Mouse (Mus musculus) intestine, embryonic 16.5 days (tissue): ENCODE measurements around the gene Mast4. TPM values are rescaled to one million over a fixed set of nuclear protein-coding genes. Genes with fewer than 3 reads are reported as not detected.

ENCODE experiments used
- ATAC-seq: fragments of 200-750 bp; cut with Nextera tagmentation; 2 replicates; pipeline ENCODE4 v1.8.0; 2017; ENCODE audit warnings: moderate TSS enrichment, moderate library complexity
- H3K27ac ChIP-seq: fragments of 300-500 bp; sonication (generic); 2 replicates; pipeline ENCODE4 v1.5.1; 2014; ENCODE audit warnings: mild to moderate bottlenecking, low read length
- H3K27me3 ChIP-seq: fragments of 300-500 bp; sonication (generic); replicated peaks from 2 replicates; pipeline ENCODE4 v1.6.1; 2014; ENCODE audit warnings: low read length, control low read depth, mixed read lengths; ENCODE audit not compliant: control insufficient read depth, insufficient read depth
- H3K36me3 ChIP-seq: fragments of 300-500 bp; sonication (generic); 2 replicates; pipeline ENCODE4 v1.6.1; 2014; ENCODE audit warnings: low read length, control low read depth; ENCODE audit not compliant: control insufficient read depth, insufficient read depth
- H3K4me1 ChIP-seq: fragments of 300-500 bp; sonication (generic); 2 replicates; pipeline ENCODE4 v1.6.1; 2014; ENCODE audit warnings: low read length, control low read depth, mixed read lengths; ENCODE audit not compliant: control insufficient read depth, insufficient read depth
- H3K4me2 ChIP-seq: fragments of 300-500 bp; sonication (generic); 2 replicates; pipeline ENCODE4 v1.6.1; 2014; ENCODE audit warnings: low read depth, low read length, control low read depth
- H3K4me3 ChIP-seq: fragments of 300-500 bp; sonication (generic); 2 replicates; pipeline ENCODE4 v1.5.1; 2014; ENCODE audit warnings: mild to moderate bottlenecking, low read length
- H3K9ac ChIP-seq: fragments of 300-500 bp; sonication (generic); 2 replicates; pipeline ENCODE4 v1.6.1; 2014; ENCODE audit warnings: low read depth, low read length
- H3K9me3 ChIP-seq: fragments of 300-500 bp; sonication (generic); 2 replicates; pipeline ENCODE4 v1.6.1; 2016; ENCODE audit warnings: low read length, control low read depth; ENCODE audit not compliant: control insufficient read depth
- WGBS: fragments of 180-500 bp; shearing (Covaris S2); extraction: QIAGEN DNeasy Blood & Tissue Kit; methylation state at CpG from one replicate; pipeline ENCODE4 v1.1.7; 2014; 5-methylcytosine and 5-hydroxymethylcytosine counted together
- polyA plus RNA-seq: library from polyadenylated mRNA; unstranded; fragments of >200 nt; fragmentation: Nextera tagmentation; extraction: Ambion mirVana; gene quantifications from 2 replicates; pipeline ENCODE4 v1.2.1, GENCODE M21; 2015

The Mast4 gene
- polyA plus RNA-seq, 1 experiment from 2014 or later: 15.1 TPM

- no peak for ATAC-seq
- 54% methylated on average over 3 of the region's 3 CpGs for WGBS
- H3K4me2 ChIP-seq: no peak overlapping the region
These were observed 527.6 kb downstream of the Mast4 start for GRCm38 (mm10) chr13:102806652-102807051.

DNA sequence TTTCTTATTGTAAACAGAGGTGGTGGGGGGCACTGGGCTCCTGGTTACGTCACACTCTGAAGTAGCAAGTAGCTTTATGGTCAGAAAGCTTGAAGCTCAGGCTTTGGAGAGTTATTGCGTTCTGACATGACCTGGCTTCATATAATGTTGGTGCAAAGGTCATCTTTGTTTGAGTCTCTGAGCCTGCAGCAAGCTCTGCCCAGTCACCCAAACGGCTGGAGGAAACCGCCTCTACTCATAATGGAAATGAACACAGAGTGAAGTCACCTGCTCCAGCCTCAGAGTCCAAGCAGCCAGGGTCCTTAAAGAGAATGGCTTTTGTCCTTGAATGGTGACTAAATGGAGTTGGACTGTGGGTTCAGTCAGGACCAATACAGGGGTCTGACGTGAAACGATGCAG is 529.1 kb downstream of the Mast4 start:
- WGBS: 62% methylated on average over 6 of the region's 6 CpGs
- H3K36me3 ChIP-seq: no peaks in the 10 kb centered on the region

More at GRCm38 (mm10) chr13:102806652-102807051, 527.6 kb downstream of the Mast4 start:
- Histone ChIP-seq H3K27ac (no peak overlapping the region), H3K36me3 (no peaks in the 10 kb centered on the region), H3K4me3 (no peak overlapping the region), H3K27me3 (no peaks in the 10 kb centered on the region), H3K9ac (no peak overlapping the region), H3K4me1 (peaks cover 3% of the 10 kb centered on the region; the same call in 1 of the 2 replicates), H3K9me3 (no peaks in the 10 kb centered on the region)

DNA sequence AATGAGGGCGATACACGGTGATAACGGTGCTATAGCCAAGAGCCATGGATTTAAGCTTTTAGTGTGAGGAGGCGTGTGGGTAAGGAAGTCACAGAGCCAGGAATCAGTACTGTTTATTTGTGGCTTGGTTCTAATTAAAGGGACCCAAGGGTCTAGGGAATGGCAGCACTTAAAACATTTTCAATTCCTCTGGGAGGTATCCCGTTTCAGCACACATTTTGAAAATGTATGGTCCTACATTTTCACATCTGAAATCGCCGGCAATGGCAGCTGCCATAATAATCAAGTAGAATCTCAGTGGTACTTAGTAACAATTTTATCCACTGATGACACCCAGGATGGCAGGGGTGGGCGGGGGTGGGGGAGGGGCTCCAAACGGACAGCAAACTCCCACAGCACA is 531.1 kb downstream of the Mast4 start:
- 84% methylated on average over 9 of the region's 9 CpGs for WGBS
- ATAC-seq: no peak
- H3K27ac ChIP-seq: no peak overlapping the region
- no peaks in the 10 kb centered on the region for H3K36me3 ChIP-seq
- H3K4me1 ChIP-seq: no peaks in the 10 kb centered on the region
- no peaks in the 10 kb centered on the region for H3K9me3 ChIP-seq
- no peak overlapping the region for H3K9ac ChIP-seq
- H3K27me3 ChIP-seq: no peaks in the 10 kb centered on the region
- no peak overlapping the region for H3K4me2 ChIP-seq
- H3K4me3 ChIP-seq: no peak overlapping the region

More for the DNA sequence above, 529.1 kb downstream of the Mast4 start:
- Histone ChIP-seq H3K4me2 (no peak overlapping the region), H3K27me3 (no peaks in the 10 kb centered on the region), H3K4me1 (no peaks in the 10 kb centered on the region), H3K9ac (no peak overlapping the region), H3K4me3 (no peak overlapping the region), H3K9me3 (no peaks in the 10 kb centered on the region), H3K27ac (no peak overlapping the region)
- ATAC-seq: peak; percentile 73

- peaks cover 9% of the 10 kb centered on the region; the same call in 1 of the 2 replicates for H3K36me3 ChIP-seq
- H3K4me3 ChIP-seq: no peak overlapping the region
- WGBS: 94% methylated on average over 3 of the region's 3 CpGs
- H3K9ac ChIP-seq: no peak overlapping the region
- H3K4me1 ChIP-seq: no peaks in the 10 kb centered on the region
- ATAC-seq: no peak
- H3K27me3 ChIP-seq: no peaks in the 10 kb centered on the region
- no peak overlapping the region for H3K4me2 ChIP-seq
- no peaks in the 10 kb centered on the region for H3K9me3 ChIP-seq
- H3K27ac ChIP-seq: no peak overlapping the region
These were observed 542.1 kb downstream of the Mast4 start for GRCm38 (mm10) chr13:102792157-102792556.

DNA sequence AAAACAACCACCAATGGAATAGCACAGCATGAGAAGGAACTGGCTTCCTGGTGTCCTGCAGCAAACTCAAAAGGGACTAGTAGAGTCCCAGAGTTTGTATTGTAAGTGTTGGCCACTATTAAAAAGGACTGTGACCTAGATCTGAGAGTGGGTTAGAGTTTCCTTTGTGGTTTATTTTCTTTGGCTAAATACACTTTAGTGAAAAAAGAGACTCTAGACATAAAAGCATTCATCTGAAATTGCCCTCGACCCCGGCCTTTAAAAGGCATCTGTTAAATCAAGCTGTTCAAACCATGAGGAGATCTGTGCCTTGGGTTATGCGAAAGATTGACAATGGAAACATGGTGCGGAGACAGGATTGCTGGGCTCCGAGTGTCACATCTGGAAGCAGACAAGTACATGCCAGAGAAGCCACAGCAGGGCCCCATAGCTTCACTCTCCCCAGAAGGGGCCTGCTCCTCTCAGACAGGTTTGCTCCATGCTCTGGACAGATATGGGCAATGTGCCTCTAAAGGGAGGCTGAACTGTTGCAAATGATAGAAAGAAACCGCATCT is 543.6 kb downstream of the Mast4 start:
- whole genome bisulfite sequencing: 82% methylated on average over 6 of the region's 6 CpGs
- Histone ChIP-seq H3K27me3 (no peaks in the 10 kb centered on the region), H3K9ac (no peak overlapping the region), H3K4me2 (no peak overlapping the region), H3K36me3 (peaks cover 4% of the 10 kb centered on the region; the same call in 1 of the 2 replicates), H3K27ac (no peak overlapping the region), H3K4me3 (no peak overlapping the region), H3K4me1 (no peaks in the 10 kb centered on the region), H3K9me3 (no peaks in the 10 kb centered on the region)
- no peak for ATAC-seq

- Histone ChIP-seq H3K4me3 (no peak overlapping the region), H3K27ac (no peak overlapping the region), H3K9ac (no peak overlapping the region), H3K9me3 (no peaks in the 10 kb centered on the region), H3K36me3 (no peaks in the 10 kb centered on the region), H3K27me3 (no peaks in the 10 kb centered on the region), H3K4me2 (no peak overlapping the region), H3K4me1 (no peaks in the 10 kb centered on the region)
- 80% methylated on average over 10 of the region's 10 CpGs for WGBS
- ATAC-seq: no peak
These were observed 547.5 kb downstream of the Mast4 start for GRCm38 (mm10) chr13:102786666-102787230.

DNA sequence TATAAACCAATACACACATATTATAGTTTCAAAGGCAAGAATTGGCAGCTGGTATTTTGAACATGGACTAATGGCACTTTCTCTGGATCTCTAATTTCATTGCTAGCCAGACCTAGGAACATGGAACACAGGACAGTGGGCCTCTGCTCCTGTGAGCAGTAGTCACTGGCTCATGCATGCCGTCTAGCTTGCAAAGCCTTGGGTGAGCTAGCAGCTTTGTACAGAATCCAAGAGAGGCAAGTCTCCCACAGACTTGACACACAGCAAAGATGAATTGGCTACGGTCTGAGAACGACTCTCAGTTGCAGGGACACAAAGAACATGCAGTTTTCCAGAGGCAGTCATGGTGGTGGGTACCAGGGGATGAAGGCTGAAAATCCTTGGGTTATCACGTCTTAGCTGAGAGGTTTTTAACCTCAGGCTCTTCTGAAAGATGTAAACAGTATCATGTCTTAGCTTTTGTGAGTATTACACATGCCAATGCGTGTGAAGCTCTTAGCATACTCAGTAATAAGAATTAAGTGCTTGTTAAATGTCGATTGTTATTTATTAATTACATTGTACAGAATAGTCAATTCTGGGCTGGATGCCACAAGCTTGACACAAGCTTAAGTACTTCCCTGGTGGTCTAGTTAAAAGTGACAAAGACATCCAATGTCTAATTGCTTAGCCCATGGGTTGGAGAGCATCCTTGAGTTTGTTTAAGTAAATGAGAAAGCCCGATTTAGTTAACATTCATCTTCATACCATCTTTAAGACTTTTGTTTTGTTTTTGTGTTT is 550.6 kb downstream of the Mast4 start:
- H3K4me1 ChIP-seq: no peaks in the 10 kb centered on the region
- H3K4me2 ChIP-seq: no peak overlapping the region
- 66% methylated on average over 7 of the region's 7 CpGs for WGBS
- no peak overlapping the region for H3K9ac ChIP-seq
- no peaks in the 10 kb centered on the region for H3K27me3 ChIP-seq
- no peak overlapping the region for H3K27ac ChIP-seq
- no peak for ATAC-seq
- no peaks in the 10 kb centered on the region for H3K9me3 ChIP-seq
- H3K4me3 ChIP-seq: no peak overlapping the region
- H3K36me3 ChIP-seq: peaks cover 4% of the 10 kb centered on the region; the same call in 1 of the 2 replicates

- no peaks in the 10 kb centered on the region for H3K27me3 ChIP-seq
- H3K27ac ChIP-seq: no peak overlapping the region
- WGBS: 84% methylated on average over 3 of the region's 3 CpGs
- peaks cover 4% of the 10 kb centered on the region; the same call in 1 of the 2 replicates for H3K36me3 ChIP-seq
- H3K9me3 ChIP-seq: no peaks in the 10 kb centered on the region
- H3K4me2 ChIP-seq: no peak overlapping the region
- H3K9ac ChIP-seq: no peak overlapping the region
- no peak overlapping the region for H3K4me3 ChIP-seq
- no peaks in the 10 kb centered on the region for H3K4me1 ChIP-seq
- no peak for ATAC-seq
These were observed 555.0 kb downstream of the Mast4 start for GRCm38 (mm10) chr13:102779275-102779674.

GRCm38 (mm10) chr13:102778859-102779258 is 555.4 kb downstream of the Mast4 start:
- 94% methylated on average over 3 of the region's 3 CpGs for WGBS
- no peaks in the 10 kb centered on the region for H3K27me3 ChIP-seq
- ATAC-seq: no peak
- H3K4me2 ChIP-seq: no peak overlapping the region
- no peaks in the 10 kb centered on the region for H3K4me1 ChIP-seq
- no peak overlapping the region for H3K27ac ChIP-seq
- H3K36me3 ChIP-seq: peaks cover 4% of the 10 kb centered on the region; the same call in 1 of the 2 replicates
- no peak overlapping the region for H3K4me3 ChIP-seq
- no peaks in the 10 kb centered on the region for H3K9me3 ChIP-seq
- no peak overlapping the region for H3K9ac ChIP-seq
